Mouse (Mus musculus): ENCODE measurements around the gene Atp8b5.

DNA sequence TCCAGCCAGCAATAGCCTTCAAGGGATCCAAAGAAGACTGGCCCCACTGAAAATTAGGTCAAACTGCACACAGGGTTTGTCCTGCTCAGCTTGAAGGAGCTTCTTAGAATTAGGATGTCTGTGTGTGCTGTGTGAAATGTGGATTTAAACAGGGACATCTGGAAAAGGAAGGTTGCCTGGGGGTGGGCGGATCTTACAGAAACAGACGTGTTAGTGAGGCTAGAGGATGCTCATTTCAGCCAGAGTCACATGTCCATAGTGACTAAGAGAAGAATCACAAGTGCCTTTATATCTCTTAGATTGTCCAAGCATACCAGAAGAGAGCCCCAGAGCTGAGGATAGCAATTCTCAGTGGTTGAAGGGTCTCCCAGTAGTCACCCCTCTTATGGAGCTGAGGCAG is 18.1 kb upstream of the Atp8b5 start:
- no peak for TF ChIP-seq POLR2A (IDR thresholded peaks at IDR 0.05; ENCODE audit: control insufficient read depth, extremely low read depth, insufficient read depth, low read length, poor library complexity)
- no peak for TF ChIP-seq CTCF (IDR thresholded peaks at IDR 0.05; ENCODE audit: borderline replicate concordance, control insufficient read depth, extremely low read depth, insufficient read depth, low read length, poor library complexity)

Data from thymus, adult 2 months (tissue).